Mouse (Mus musculus): ENCODE measurements at regions not wholly inside any gene's neighbourhood (a gene's known extent, or its start where the extent isn't known, plus 50 kb on each side); places are given as distances from the start of the nearest gene placed in this dataset.

DNA sequence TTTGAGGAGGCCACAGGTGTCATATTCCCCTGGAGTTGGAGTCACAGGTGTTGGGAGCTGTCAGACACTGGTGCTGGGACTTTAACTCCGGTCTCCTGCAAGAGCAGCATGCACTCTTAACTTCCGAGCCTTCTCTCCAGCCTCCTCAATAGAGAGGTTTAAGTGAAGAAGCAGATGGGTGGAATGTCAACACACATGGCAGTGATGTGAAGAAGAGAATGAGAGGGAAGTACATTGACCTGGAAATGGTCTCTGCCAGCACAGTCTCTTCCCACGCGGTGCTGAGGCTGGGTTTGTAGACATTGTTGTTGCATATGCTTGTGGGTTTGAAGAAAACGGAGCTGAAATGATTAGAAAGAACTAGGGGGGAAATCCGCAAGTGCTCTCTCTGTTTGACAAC is 112.0 kb upstream of the Fn1 start:
- TF ChIP-seq CTCF (IDR thresholded peaks at IDR 0.05) (no peak), EP300 (IDR thresholded peaks at IDR 0.05; ENCODE audit: insufficient read depth, low read depth, low read length) (no peak)
